9 mouse cellular contexts compared by ENCODE assay signal in genomic region chr3:108855864-108856263, GRCm38 (mm10). TPM values are rescaled to one million over a fixed set of nuclear protein-coding genes. Genes with fewer than 3 reads are reported as not detected.
DNase-seq lines count a peak whose midpoint lies in the region; ATAC-seq and TF ChIP-seq lines count a peak whose summit lies in the region.
"Had no signal": no experiment of that assay in that cellular context is flagged by ENCODE, and none has a peak within 500 bp of the region (broad histone marks: within the 10 kb centered on the region; RNA-seq: fewer than 3 reads in every experiment).

No protein-coding gene starts in this region.

- peak overlapping the region; percentile 52 for H3K27ac ChIP-seq in heart, adult 2 months
- peak overlapping the region; percentile 76 for H3K27ac ChIP-seq in lung, embryonic 15.5 days
- peak overlapping the region; percentile 69 for H3K27ac ChIP-seq in testis, adult 2 months (ENCODE audit: control insufficient read depth, insufficient read depth, low read depth, low read length)
- H3K27ac ChIP-seq: liver, embryonic 13.5 days had no signal

- DNase-seq in kidney, postnatal 4 days, result peak; percentile 51 to 68
- no peak for DNase-seq in kidney, adult 9 months
- DNase-seq in 416B (ENCODE audit: low read depth), result peak; percentile 86
- DNase-seq in adrenal gland, adult 18-20 months (ENCODE audit: low spot score in 2 of 2), result peak; percentile 65 to 75
- DNase-seq in heart, adult 2 months, result peak; percentile 47 to 61
- no peak for DNase-seq in embryo, embryonic 10 days (ENCODE audit: low spot score)

- peak; percentile 47 for ATAC-seq in lung, embryonic 15.5 days (ENCODE audit: borderline replicate concordance, extremely low read depth, low FRiP score, low TSS enrichment)

- TF ChIP-seq EP300 in heart, adult 2 months (IDR thresholded peaks at IDR 0.05; ENCODE audit: insufficient read depth, low read depth, low read length), result 0 out of 2 replicates have a peak, but pooled peaks have one; percentile 25

- peaks cover 10% of the 10 kb centered on the region for H3K4me1 ChIP-seq in heart, adult 2 months (ENCODE audit: control insufficient read depth, insufficient read depth, low read length)
- H3K4me1 ChIP-seq in lung, embryonic 15.5 days, result peaks cover 60% of the 10 kb centered on the region
- H3K4me1 ChIP-seq in testis, adult 2 months (ENCODE audit: control insufficient read depth, insufficient read depth, low read length), result peaks cover 14% of the 10 kb centered on the region

- no peaks in the 10 kb centered on the region for H3K27me3 ChIP-seq in heart, adult 2 months (ENCODE audit: control insufficient read depth, insufficient read depth, low read length)
- H3K27me3 ChIP-seq in lung, embryonic 15.5 days, result no peaks in the 10 kb centered on the region
- no peaks in the 10 kb centered on the region for H3K27me3 ChIP-seq in testis, adult 2 months (ENCODE audit: control insufficient read depth, insufficient read depth, low read length)
- H3K27me3 ChIP-seq: liver, embryonic 13.5 days had no signal

- no peaks in the 10 kb centered on the region for H3K36me3 ChIP-seq in heart, adult 2 months (ENCODE audit: control insufficient read depth, insufficient read depth, low read length)
- H3K36me3 ChIP-seq in lung, embryonic 15.5 days, result no peaks in the 10 kb centered on the region
- H3K36me3 ChIP-seq in testis, adult 2 months (ENCODE audit: control insufficient read depth, insufficient read depth, low read length), result no peaks in the 10 kb centered on the region
- H3K36me3 ChIP-seq: liver, embryonic 13.5 days had no signal

- no peaks in the 10 kb centered on the region for H3K9me3 ChIP-seq in lung, embryonic 15.5 days
- H3K9me3 ChIP-seq: liver, embryonic 13.5 days had no signal

- no peak for TF ChIP-seq CTCF in heart, adult 2 months (IDR thresholded peaks at IDR 0.05)
- TF ChIP-seq CTCF in testis, adult 2 months (IDR thresholded peaks at IDR 0.05; ENCODE audit: control insufficient read depth, insufficient read depth, insufficient replicate concordance, low read depth, low read length), result no peak

- 48% methylated on average over 10 of the region's 10 CpGs for WGBS in heart, adult 2 months
- WGBS in lung, embryonic 15.5 days, result 35% methylated on average over 10 of the region's 10 CpGs

- no peaks in the 10 kb centered on the region for H3K79me2 ChIP-seq in heart, adult 2 months (replicated peaks; ENCODE audit: control insufficient read depth, insufficient read depth, low read length)

- H3K4me3 ChIP-seq in heart, adult 2 months, result no peak overlapping the region
- no peak overlapping the region for H3K4me3 ChIP-seq in lung, embryonic 15.5 days
- H3K4me3 ChIP-seq in testis, adult 2 months (ENCODE audit: control insufficient read depth, low read depth, low read length), result no peak overlapping the region
- H3K4me3 ChIP-seq: liver, embryonic 13.5 days had no signal

- intact Hi-C loops in heart, adult 2 months (cut with DNase I), result loop anchor here (5.0 kb wide), 1 partner anchor 56 kb away; the partner anchor contains the start of gene Prpf38b

- H3K4me2 ChIP-seq in lung, embryonic 15.5 days, result no peak overlapping the region
- H3K4me2 ChIP-seq: liver, embryonic 13.5 days had no signal

- no peak for TF ChIP-seq POLR2A in heart, adult 2 months (IDR thresholded peaks at IDR 0.05; ENCODE audit: insufficient read depth, low read depth, low read length)
- TF ChIP-seq POLR2A in testis, adult 2 months (IDR thresholded peaks at IDR 0.05; ENCODE audit: control insufficient read depth, low read depth, low read length), result no peak

- H3K9ac ChIP-seq in heart, adult 2 months (ENCODE audit: low read depth, low read length), result no peak overlapping the region
- H3K9ac ChIP-seq in lung, embryonic 15.5 days, result 0 out of 2 replicates have a peak overlapping the region, but pooled peaks have one; percentile 1
- H3K9ac ChIP-seq: liver, embryonic 13.5 days had no signal

RNA-seq across cellular contexts. Expression of gene Stxbp3, which starts 15.5 kb away (rescaled TPM):
- 10 to 100 TPM; 42.0 to 74.7 TPM for total RNA-seq in adrenal gland, adult 18-20 months (2021)
- 10 to 100 TPM; 25.7 to 27.3 TPM for total RNA-seq in heart, adult 2 months (2021)
- polyA plus RNA-seq in heart, adult 2 months (2012; rRNA removed), result 7.0 and 11.8 TPM in 2 replicates
- polyA plus RNA-seq in lung, embryonic 15.5 days (2015; fragmentation: Nextera tagmentation; extraction: Ambion mirVana), result 38.8 and 43.1 TPM in 2 replicates
- polyA plus RNA-seq in testis, adult 2 months (2012; rRNA removed), result 3.4 and 4.9 TPM in 2 replicates

RNA-seq across cellular contexts. Expression of gene Fndc7, which starts 33.9 kb away (rescaled TPM):
- total RNA-seq in adrenal gland, adult 18-20 months (2021), result under 1 TPM; 0.43 to 0.74 TPM
- total RNA-seq in heart, adult 2 months (2021), result under 1 TPM; 0.08 to 0.16 TPM
- polyA plus RNA-seq in heart, adult 2 months (2012; rRNA removed), result 0.27 and 0.47 TPM in 2 replicates
- 0.23 and 0.42 TPM in 2 replicates for polyA plus RNA-seq in lung, embryonic 15.5 days (2015; fragmentation: Nextera tagmentation; extraction: Ambion mirVana)
- polyA plus RNA-seq in testis, adult 2 months (2012; rRNA removed), result 0.46 and 0.53 TPM in 2 replicates

RNA-seq across cellular contexts. Expression of gene Prpf38b, which starts 55.7 kb away (rescaled TPM):
- 10 to 100 TPM; 56.6 to 73.2 TPM for total RNA-seq in adrenal gland, adult 18-20 months (2021)
- 10 to 100 TPM; 17.3 to 21.1 TPM for total RNA-seq in heart, adult 2 months (2021)
- polyA plus RNA-seq in heart, adult 2 months (2012; rRNA removed), result 13.6 and 17.8 TPM in 2 replicates
- 73.4 and 81.9 TPM in 2 replicates for polyA plus RNA-seq in lung, embryonic 15.5 days (2015; fragmentation: Nextera tagmentation; extraction: Ambion mirVana)
- 23.3 and 23.6 TPM in 2 replicates for polyA plus RNA-seq in testis, adult 2 months (2012; rRNA removed)

Comparison
In these comparisons a context has a peak if more than half of its experiments do, and no peak if none do; other contexts are left out.
1. DNase-seq: peak in kidney, postnatal 4 days (2 of 2), 416B (single experiment), adrenal gland, adult 18-20 months (2 of 2) and heart, adult 2 months (2 of 2); none in kidney, adult 9 months (single experiment) and embryo, embryonic 10 days (single experiment).
2. Peak in every context shown above with its lines, with median percentiles within 50 percentile points of each other: H3K27ac ChIP-seq.